Mouse (Mus musculus) heart, adult 2 months (tissue): ENCODE data around the gene Pheta2.

ENCODE experiments used
- CTCF ChIP-seq: fragments of 200-600 bp; IDR thresholded peaks from 2 replicates; pipeline ENCODE4 v1.8.1; 2022; ENCODE audit warnings: antibody characterized with exemption, mild to moderate bottlenecking, moderate library complexity
- POLR2A ChIP-seq: fragments of 200-500 bp; IDR thresholded peaks from 2 replicates; pipeline ENCODE4 v1.6.1; 2011; ENCODE audit warnings: mild to moderate bottlenecking, low read depth, low read length, control low read depth; ENCODE audit not compliant: insufficient read depth

- TF ChIP-seq CTCF (no peak), POLR2A (no peak)
Measured at GRCm38 (mm10) chr15:82342543-82342935, 3.8 kb downstream of the Pheta2 start.
